Mouse (Mus musculus) A20 (cell line): Measurements from ENCODE around the gene Cyp1a1.

Experiments
- DNase-seq: peaks from one replicate; pipeline ENCODE4 v3.0.0-alpha.2; 2011; ENCODE audit warnings: low read depth, low spot score

Gene Cyp1a1

DNA sequence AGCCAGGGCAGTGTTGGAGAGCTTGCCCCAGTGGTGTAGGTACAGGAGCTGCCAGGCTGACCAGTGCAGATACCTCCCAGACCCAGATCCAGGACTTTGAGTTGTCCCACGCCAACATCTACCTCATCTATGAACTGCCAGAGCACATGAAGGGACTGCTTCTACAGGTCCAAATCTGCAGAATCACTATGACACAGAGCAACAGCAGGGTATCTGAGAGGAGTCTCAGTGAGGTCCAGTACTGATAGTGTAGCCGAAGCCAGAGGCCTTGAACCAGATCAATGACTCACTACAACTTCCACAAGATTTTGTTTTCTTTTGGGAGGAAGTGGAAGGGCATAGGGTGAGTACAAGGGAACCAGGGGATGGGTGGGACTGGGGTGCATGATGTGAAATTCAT is at the start of gene Cyp1a1:
Cyp1a1 (plus strand) TSS at position 178 of the 400 bp plus-strand sequence.
- no peak for DNase-seq

DNA sequence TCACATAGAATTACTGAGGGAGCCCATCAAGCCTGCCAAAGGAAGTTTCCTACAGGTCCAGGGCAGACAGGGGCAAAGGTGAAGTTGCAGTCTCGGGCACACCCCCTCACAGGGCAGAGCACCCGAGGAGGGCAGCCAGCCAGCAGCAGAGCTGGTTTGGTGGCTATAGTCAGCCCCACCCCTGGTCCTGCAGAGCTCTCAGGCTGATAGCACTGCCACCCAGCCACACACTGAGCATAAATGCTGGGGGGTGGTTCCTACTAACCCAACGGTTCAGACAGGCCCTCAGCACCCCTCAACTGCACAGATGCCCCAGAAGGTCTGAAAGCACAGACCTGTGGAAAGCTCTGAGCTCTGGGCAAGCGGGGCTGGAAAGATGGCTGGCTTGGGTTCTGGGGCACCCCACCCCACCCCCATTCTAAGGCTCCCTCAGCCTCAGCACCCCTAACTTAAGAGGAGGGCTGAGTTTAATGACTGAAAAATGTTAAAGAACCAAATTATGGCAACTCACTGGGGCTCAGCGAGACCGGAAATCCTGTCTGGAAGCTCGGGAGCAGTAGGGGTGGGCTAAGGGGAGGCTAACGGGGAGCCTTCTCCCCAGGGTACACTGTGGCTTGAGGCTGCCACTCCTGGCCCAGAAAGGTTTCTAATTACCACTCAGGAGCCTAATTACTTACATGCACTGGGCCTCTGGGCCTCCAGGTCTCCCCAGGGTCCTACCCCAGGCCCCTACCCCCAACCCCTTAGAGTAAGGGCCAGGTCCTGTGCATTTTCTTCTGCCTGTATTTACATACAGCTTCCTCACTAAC is 48.9 kb upstream of the Cyp1a1 start:
- DNase-seq, result peak; percentile 84

DNA sequence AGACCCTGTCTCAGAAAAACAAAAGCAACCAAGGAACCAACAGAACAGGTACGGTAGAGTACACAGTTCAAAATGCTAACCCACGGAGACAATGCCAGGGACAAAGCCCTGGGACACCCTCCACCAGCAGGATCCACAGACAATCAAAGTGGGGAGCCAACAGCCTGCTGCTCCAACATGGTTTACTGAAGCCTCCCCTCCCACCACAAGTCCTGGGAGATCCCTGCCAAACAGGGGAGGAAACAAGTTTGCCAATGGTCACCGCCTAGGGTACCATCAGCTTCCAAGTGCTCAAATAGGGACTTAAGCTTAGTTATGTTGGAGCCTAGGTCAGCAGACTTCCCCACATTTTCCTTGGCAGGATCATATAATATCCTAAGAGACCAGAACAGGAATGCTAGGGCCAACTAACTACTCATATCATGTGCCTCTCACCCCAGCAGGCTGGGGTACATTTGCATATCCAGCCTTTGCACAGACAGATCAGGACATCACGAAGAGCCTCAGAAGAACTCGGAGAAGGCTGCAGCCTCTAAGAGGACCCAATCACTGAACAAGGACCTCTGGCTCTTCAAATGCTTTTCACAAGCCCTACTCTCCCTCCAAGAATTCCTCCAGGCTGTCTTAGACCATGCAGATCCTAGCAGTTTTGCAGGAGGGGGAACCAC is 47.9 kb upstream of the Cyp1a1 start:
- peak; percentile 76 for DNase-seq

DNA sequence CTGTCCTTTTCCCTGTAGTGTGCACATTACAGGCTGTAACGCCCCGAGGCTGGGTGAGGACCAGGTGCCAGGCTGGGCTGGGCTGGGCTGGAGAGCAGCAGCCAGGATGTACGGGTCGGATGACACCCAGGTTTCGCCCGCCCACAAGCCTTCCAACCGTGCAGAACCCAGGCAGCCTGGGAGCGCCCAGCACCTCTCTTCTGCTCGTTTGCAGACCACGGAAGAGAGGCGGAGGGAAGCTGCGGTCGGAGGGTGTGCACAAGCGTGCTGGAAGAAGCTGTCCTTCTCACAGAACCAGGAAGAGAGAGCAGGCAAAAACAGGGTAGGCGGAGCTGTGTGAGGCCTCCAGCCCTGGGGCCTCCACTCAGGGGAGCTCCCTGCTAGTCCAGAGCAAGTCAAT is 47.3 kb upstream of the Cyp1a1 start:
- DNase-seq, result peak; percentile 95

DNA sequence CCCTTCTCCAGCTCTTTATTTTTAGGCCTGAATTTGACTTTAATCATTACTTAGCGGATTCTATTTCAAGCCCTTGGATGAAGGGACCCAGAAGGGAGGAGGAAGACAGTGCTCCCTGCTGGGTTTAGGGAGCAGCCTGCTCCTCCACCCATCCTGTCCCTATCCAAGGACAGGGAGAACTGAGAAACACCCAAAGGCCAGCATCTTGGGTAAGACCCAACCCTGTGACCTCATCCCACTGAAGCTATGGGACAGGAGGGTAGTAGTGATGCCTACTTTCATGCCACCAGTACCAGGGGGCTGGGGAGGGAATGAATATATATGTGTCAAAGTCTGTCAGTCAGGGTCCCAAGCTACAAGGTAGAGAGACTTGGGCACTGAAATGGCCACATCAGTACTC is 46.7 kb upstream of the Cyp1a1 start:
- no peak for DNase-seq

DNA sequence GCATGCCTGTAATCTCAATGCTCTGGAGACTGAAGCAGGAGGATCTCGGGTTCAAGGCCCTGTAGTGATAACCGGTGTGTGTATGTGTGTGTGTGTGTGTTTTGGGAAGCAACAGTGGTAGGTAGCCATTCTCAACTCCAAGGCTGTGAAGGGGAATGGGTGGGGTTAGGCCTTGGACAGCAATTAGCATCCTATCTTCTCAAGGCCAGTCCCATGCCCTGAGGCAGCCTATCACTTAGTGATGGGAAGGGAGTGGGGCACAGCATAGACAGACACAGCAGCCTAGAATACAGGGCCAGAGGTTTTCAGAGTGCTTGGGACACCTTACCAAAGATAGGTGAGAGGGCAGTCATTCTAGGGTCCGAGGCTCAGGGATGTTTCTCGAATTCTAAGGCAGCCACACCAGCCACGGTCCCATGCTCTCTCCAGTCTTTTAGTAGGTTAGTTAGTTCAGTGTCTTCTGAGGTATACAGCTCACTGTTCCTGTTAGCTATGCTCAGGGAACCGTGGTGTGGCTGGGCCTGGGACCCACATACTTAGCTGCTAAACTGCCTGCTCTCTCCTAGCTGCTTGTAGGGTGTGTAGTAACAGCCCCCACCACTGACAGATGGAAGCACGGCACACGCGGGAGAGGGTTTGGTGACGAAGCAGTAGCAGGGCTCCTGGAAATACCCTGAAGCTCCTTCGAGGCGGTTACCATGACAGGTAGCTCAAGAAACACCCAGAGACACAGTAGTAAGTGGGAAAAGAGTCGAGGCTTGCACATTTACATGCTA is 45.8 kb upstream of the Cyp1a1 start:
- DNase-seq, result peak; percentile 52

DNA sequence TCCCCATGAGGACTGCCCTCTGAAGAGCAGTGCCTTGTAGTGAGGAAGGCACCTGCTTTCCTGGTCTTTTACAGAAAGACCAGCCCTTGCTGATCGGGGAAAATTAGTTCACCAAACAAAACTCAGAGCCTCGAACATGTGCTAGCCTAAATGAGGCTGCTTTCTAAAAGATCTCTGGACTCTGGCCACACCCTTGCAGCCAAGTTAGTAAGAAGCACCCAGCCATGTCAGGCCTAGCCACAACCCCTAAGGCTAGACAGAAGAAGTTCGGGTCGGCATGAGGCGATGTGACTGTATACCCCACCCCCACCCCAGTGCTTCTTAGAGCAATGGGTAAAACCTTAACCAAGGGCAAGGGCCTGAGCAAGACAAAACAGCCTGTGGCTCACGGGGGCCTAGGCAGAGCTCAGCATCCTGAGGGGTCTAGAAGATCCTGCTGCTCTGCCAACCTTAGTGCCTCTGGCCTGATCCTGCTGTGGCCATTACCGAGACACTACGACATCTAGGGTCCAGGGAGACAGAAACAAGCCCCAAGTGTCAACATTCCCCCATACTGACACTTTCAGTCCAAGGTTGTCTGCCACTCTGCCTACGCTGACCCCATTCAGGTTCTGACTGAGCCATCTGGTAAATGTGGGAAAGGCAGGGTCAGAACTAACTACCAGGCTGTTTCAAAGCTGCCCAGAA is 44.4 kb upstream of the Cyp1a1 start:
- DNase-seq, result peak; percentile 88

DNA sequence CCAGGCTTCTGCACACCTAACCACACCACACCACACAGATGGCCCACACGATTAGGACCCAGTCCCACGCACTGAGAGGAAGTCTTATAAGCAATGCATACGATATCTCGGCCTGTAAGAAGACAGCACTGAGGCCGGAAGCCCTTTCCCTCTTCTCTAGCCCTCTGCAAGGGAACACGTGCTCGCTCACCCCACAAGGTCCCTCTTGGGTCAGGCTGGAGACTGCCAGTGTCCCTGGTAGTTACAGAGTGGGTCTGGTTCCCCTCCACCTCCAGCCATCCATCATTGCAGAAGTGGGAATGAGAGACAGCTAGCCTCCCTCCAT is 43.9 kb upstream of the Cyp1a1 start:
- peak; percentile 59 for DNase-seq

DNA sequence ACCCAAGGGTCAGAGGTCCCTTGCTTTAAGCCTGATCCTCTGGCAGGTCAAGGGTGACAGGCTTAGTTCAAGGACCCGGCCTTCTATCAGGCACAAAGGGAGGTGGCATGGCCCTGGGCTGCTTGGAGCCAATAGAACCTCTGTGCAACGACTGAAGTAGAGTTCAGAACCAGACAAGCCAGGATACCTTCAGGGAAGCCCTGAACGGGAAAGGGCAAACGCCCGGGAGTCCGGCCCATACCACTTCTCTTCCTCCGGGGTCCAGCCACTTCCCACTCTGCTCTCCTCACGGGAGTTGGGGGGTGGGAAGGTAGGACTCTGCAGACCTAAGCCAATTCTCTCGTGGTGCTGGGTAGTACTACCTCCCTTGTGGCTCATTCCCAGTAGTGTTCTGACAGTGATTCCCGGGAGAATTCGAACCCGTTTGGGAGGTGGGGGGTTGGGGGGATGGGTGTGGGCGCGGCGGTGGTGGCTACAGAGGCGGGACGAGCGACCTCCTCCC is 43.2 kb upstream of the Cyp1a1 start:
- DNase-seq, result peak; percentile 53

DNA sequence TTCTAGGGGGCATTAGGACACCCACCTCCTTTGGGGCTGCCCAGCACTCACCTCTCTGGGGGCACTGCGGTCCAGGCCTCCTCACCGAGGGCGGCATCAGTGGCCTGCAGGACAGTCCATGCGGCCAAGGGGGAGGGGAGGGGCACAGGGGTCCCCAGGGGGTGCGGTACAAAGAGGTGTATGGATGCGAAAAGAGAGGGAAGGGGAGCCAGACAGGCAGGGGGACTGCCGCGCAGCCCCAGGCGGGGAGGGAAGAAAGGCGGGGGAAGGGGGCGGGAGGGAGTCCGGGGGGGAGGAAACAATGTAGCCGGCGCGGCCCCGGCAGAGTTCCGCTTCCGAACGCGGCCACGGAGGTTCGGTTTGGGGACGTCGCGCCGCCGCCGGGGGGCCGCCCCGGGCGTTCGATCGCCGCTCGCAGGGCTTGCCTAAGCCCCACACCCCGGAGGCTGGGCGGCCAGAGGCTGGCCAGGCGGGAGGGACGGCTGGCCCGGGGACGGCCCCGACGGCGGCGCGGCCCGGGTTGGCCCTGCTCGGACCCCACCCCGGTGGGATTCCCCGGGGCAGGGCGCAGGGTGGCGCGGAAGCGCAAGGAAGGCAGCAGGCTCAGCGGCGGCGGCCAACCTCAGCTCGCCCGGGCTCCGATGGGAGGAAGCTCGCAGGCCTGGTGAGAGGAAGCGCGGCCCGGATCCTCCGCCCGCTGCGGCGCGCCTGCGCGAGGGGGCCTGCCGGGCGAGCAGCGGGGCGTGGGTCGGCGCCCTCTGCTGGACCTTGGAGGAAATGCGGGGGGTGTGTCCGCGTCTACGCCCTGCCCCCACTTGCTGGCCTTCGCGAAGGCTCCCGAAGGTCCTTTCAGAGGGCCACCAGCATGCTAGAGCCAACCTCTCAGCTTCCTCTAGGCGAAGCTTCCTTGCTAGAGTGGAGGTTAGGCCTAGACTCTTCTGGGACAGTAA is 42.5 kb upstream of the Cyp1a1 start:
- DNase-seq, result peak; percentile 95

DNA sequence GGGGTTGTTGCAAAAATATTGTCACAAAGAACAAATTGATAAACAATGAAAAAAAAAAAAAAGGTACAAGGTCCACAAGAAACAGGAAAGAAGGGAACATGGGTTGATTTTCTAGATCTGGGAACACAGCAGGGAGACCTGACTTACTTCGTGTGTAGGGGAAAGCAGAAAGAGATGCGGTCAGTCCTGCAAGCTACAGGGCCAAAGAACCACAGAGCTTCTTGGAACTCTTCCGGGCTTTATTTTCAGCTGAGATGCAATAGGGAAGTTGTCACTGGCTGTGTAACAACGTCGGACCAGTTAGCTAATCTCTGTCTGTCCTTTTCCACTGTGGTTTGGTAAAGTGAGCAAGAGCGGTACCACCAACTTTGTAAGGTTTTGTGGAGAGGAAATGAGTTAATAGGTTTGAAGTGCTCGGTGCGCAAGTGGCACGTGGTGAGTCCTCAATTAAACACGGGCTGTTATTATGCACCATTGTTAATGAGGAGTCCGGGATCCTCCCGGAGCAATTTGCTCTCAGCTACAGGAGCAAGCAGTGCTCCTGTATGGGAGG is 41.1 kb upstream of the Cyp1a1 start:
- no peak for DNase-seq

DNA sequence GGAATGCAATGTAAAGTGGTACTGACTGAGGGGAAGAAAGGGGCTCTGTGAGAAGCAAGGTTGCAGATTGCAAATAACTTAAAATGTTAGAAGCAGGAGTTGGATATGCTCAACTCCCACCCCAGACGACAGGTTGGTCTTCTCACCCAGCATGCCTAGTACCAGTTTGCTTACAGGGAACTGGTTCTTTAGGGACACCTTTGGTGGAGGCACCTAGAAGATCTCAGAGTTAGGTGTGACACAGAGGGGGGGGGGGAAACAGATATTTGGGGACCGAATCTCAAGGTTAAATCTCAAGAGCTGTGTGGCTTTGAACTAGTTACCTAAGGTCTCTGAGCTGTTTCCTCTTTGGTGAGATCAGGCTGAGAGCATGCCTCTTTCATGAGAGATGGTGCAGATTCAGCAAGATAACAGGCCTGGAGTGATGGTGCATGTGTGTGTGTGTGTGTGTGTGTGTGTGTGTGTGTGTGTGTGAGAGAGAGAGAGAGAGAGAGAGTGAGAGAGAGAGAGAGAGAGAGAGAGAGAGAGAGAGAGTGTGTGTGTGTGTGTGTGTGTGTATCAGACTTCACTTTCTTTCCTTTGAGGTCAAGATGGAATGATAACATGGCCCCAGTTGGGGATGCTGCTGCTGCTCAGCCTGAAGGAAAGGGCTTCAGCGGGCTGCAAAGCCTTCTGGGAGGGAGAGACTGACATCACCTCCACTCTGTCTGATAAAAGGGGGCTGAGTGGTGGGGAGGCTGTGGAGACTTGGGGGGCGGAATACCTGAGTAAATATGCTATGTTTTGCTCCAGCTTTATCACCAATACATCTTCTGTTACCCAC is 40.2 kb upstream of the Cyp1a1 start:
- no peak for DNase-seq

DNA sequence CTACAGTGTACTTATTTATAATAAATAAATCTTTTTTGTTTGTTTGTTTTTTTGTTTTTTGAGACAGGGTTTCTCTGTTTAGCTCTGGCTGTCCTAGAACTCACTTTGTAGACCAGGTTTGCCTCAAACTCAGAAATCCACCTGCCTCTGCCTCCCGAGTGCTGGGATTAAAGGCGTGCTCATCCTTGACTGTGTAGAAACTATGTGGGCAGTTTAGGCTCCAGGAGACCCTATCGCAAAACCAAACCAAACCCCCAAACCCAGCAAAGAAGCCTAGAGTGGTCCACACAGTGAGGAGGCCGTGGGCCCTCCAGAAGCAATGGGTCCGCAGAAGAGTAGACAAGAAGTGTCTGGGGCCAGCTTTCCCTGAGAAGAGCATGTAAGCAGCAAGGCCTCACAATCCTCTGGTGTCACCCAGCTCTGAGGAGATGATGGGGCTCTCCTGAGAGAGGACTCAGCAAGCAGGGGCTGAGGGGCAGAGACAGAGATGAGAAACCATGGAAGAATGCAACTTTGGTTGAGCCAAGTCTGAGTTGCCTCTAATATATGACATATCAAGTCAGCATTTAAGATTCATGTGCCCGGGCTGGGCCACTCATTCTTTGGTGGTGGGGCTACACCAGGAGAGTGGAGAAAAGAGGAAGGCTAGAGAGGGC is 37.5 kb upstream of the Cyp1a1 start:
- DNase-seq, result no peak

DNA sequence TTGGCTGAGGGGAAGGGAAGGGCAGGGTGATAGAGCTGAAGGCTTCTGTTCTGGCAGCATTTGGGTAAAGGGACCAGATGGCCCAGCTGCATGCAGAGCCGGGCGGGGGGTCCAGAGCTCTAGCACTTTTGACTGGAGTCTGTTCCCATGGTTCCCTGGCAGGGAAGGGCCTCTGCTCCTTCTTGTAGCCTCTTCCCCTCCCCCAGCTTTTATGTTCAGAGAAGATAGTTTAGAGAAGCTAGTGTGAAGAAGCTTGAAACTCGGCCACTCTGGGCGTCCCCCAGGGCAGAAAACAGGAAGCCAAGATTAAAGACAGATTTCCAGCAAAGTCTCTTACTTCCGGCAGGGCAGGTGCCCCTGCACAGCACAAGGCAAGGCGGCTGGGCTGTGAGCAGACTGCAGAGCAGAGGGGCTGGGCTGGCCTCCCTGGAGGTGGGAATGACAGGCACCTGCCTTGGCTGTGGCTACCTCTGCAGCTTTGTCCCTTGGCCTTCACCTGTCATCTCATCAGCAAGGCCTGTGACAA is 36.9 kb upstream of the Cyp1a1 start:
- peak; percentile 91 for DNase-seq

DNA sequence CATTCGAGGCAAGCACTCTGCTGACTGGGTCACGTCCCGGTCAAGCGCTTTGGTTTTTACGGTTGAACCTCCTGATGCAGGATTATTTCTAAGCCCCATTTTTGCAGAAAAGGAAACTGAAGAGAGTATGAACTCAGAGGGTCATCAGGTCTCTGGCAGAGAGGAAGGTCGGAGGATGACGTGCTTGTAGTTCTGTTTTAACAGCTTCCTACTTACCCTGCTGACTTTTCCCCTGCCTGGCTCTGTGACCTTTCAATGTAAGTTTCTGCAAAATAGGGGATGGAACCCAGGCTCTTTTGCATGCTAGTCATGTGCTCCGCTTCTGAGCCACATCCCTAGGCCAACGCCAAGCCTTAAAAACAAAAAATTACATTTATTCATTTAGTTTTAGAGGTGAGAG is 35.4 kb upstream of the Cyp1a1 start:
- DNase-seq, result no peak

DNA sequence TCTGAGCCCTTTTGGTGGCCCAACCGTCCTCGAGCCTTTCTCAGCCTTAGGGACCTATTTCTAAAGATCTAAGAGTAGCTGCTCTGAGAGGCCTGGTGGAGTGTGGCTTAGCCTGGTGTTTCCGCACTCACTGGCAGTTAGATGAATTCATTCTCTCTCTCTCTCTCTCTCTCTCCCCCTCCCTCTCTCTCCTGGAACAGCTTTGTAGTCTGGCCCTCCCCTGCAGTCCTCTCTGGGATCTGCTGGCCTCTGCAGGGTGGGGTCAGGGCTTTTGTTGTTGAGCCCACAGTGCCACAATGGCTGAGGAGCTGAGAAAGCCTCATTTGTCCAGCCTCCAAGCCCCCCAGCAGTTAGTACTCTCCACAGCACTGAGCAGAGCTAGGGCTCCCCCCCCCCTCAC is 34.9 kb upstream of the Cyp1a1 start:
- no peak for DNase-seq

DNA sequence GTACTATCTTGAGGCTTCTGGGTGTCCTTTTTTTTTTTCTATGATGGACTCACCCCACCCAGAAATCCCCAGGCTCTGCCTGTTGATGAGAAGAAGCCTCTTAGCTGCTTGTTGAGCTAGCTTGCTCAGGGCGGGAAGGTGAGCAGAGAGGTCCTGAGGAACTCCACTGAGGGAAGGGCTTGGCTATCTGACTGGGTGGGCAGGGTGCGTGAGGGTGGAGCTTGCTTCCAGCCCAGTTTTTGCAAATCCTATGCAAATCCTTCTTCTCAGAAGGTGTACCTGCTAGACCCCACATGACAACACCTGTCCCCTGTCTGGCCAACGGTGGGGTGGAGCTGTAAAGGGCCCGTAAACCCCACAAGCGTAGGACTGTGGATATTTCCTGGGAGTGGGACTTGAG is 34.4 kb upstream of the Cyp1a1 start, which contains the start of gene Csk:
Csk (minus strand) TSS at position 349 of the 400 bp plus-strand sequence.
- DNase-seq, result no peak

DNA sequence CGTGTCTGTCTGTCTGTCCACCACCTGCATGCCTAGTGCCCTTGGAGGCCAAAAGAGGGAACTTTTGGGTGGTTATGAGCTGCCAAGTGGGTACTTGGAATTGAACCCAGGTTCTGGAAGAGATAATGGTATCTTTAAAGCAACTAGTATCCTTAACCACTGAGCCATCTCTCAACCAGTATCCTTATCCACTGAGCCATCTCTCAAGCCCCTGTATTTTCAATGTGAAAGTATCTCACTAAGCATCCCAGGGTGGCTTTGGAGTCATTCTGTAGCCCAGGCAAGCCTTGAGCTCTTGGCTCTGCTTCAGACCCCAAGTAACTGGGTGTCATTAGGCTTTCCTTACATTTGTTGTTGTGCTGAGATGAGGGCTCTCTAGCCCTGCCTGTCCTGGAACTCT is 32.8 kb upstream of the Cyp1a1 start:
- DNase-seq, result no peak

DNA sequence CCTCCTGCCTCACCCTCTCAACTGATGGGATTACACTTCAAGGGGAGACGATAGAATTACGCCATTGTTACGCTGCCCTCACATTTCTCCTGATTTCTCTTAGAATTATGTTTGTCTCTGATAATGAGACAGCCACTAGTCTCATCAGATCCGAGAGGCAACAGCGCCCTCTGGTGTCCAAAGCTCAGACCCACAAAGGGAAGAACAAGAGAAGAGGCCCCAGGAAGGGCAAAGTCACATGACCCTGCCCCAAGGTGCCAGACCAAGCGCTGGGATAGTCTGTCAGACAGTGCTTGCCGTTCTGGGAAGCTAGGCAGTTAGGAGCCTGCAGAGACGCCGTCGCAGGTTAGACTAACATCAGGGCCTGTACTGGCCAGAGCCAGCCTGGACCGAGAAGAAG is 32.0 kb upstream of the Cyp1a1 start:
- DNase-seq, result peak; percentile 92
